Mouse (Mus musculus) spleen, adult 2 months (tissue): Measurements from ENCODE around the gene Cct2.

Source experiments
- CTCF ChIP-seq: fragments of 200-500 bp; IDR thresholded peaks from 2 replicates; pipeline ENCODE4 v1.5.1; 2011; ENCODE audit warnings: mild to moderate bottlenecking, inconsistent platforms; ENCODE audit not compliant: insufficient read depth, insufficient read length, insufficient replicate concordance; ENCODE audit errors: extremely low read depth
- POLR2A ChIP-seq: fragments of 200-500 bp; IDR thresholded peaks from 2 replicates; pipeline ENCODE4 v1.6.1; 2011; ENCODE audit warnings: low read depth, low read length, inconsistent platforms

- TF ChIP-seq POLR2A (no peak), CTCF (no peak)
Observed at GRCm38 (mm10) chr10:117062894-117063253, 740 bp downstream of the Cct2 start.
